Mouse (Mus musculus) lung, embryonic 14.5 days (tissue): ENCODE data around the gene Ahdc1. TPM values are rescaled to one million over a fixed set of nuclear protein-coding genes. Genes with fewer than 3 reads are reported as not detected.
A peak's percentile ranks its signal among the peaks of the same experiment; 100 is the strongest.

Source experiments
- ATAC-seq: fragments of 200-750 bp; cut with Nextera tagmentation; 2 replicates; pipeline ENCODE4 v1.8.0; 2017; ENCODE audit warnings: mild to moderate bottlenecking, moderate TSS enrichment, moderate library complexity; ENCODE audit not compliant: insufficient read depth
- DNase-seq: peaks from one replicate; pipeline ENCODE4 v3.0.0-alpha.2; 2015
- H3K27ac ChIP-seq: fragments of 300-500 bp; sonication (generic); 2 replicates; pipeline ENCODE4 v1.5.1; 2014; ENCODE audit warnings: low read depth, mild to moderate bottlenecking, moderate library complexity
- H3K27me3 ChIP-seq: fragments of 300-500 bp; sonication (generic); 2 replicates; pipeline ENCODE4 v1.6.1; 2014; ENCODE audit warnings: low read length, control low read depth; ENCODE audit not compliant: insufficient read depth
- H3K36me3 ChIP-seq: fragments of 300-500 bp; sonication (generic); 2 replicates; pipeline ENCODE4 v1.6.1; 2014; ENCODE audit warnings: control low read depth; ENCODE audit not compliant: insufficient read depth
- H3K4me1 ChIP-seq: fragments of 300-500 bp; sonication (generic); 2 replicates; pipeline ENCODE4 v1.6.1; 2014; ENCODE audit warnings: antibody characterized with exemption, control low read depth; ENCODE audit not compliant: insufficient read depth
- H3K4me2 ChIP-seq: fragments of 300-500 bp; sonication (generic); 2 replicates; pipeline ENCODE4 v1.6.1; 2014; ENCODE audit warnings: mild to moderate bottlenecking
- H3K4me3 ChIP-seq: fragments of 300-500 bp; sonication (generic); 2 replicates; pipeline ENCODE4 v1.5.1; 2014; ENCODE audit warnings: low read depth, low read length
- H3K9ac ChIP-seq: fragments of 300-500 bp; sonication (generic); 2 replicates; pipeline ENCODE4 v1.6.1; 2014
- H3K9me3 ChIP-seq: fragments of 300-500 bp; sonication (generic); 2 replicates; pipeline ENCODE4 v1.6.1; 2016; ENCODE audit warnings: low read depth, low read length, control low read depth
- CTCF ChIP-seq: IDR thresholded peaks from 2 replicates; pipeline ENCODE4 v1.5.1; 2016; ENCODE audit warnings: antibody characterized with exemption, low read depth
- WGBS: fragments of 180-500 bp; shearing (Covaris S2); extraction: QIAGEN DNeasy Blood & Tissue Kit; methylation state at CpG from one replicate; pipeline ENCODE4 v1.1.7; 2014; 5-methylcytosine and 5-hydroxymethylcytosine counted together
- polyA plus RNA-seq: library from polyadenylated mRNA; unstranded; fragments of >200 nt; fragmentation: Nextera tagmentation; extraction: Ambion mirVana; gene quantifications from 2 replicates; pipeline ENCODE4 v1.2.1, GENCODE M21; 2014

Ahdc1 gene
- polyA plus RNA-seq, 1 experiment from 2014 or later = 10.5 TPM

- WGBS = 22% methylated on average over 3 of the region's 4 CpGs
- H3K27me3 ChIP-seq = no peaks in the 10 kb centered on the region
- ATAC-seq (no peak), DNase-seq (no peak)
- 0 out of 2 replicates have a peak overlapping the region, but pooled peaks have one; percentile 27 for H3K9ac ChIP-seq
- no peaks in the 10 kb centered on the region for H3K9me3 ChIP-seq
- TF ChIP-seq CTCF = no peak
- H3K27ac ChIP-seq = peak overlapping the region; percentile 81; the same call in 1 of the 2 replicates
- peaks cover 21% of the 10 kb centered on the region; the same call in 1 of the 2 replicates for H3K36me3 ChIP-seq
- H3K4me3 ChIP-seq = no peak overlapping the region
- H3K4me1 ChIP-seq = peaks cover 53% of the 10 kb centered on the region
- H3K4me2 ChIP-seq = peak overlapping the region; percentile 36; the same call in 1 of the 2 replicates
Observed at GRCm38 (mm10) chr4:133024404-133024803, 13.3 kb downstream of the Ahdc1 start.

- ATAC-seq = peak; percentile 56
- 10% methylated on average over 10 of the region's 10 CpGs for WGBS
- peaks cover 15% of the 10 kb centered on the region; the same call in 1 of the 2 replicates for H3K36me3 ChIP-seq
Observed at GRCm38 (mm10) chr4:133024969-133025685, 14.1 kb downstream of the Ahdc1 start.

GRCm38 (mm10) chr4:133026272-133026671, 15.2 kb downstream of the Ahdc1 start:
- 51% methylated on average over 10 of the region's 10 CpGs for WGBS
- no peak overlapping the region; the same call in 1 of the 2 replicates for H3K9ac ChIP-seq
- no peak overlapping the region for H3K4me2 ChIP-seq
- H3K27me3 ChIP-seq = no peaks in the 10 kb centered on the region
- peaks cover 42% of the 10 kb centered on the region for H3K4me1 ChIP-seq
- peaks cover 17% of the 10 kb centered on the region; the same call in 1 of the 2 replicates for H3K36me3 ChIP-seq
- peak overlapping the region; percentile 81 for H3K27ac ChIP-seq
- TF ChIP-seq CTCF = no peak
- no peaks in the 10 kb centered on the region for H3K9me3 ChIP-seq
- ATAC-seq (no peak), DNase-seq (no peak)
- H3K4me3 ChIP-seq = no peak overlapping the region

More at GRCm38 (mm10) chr4:133024969-133025685, 14.1 kb downstream of the Ahdc1 start:
- no peaks in the 10 kb centered on the region for H3K9me3 ChIP-seq
- peak overlapping the region; percentile 81 for H3K27ac ChIP-seq
- H3K27me3 ChIP-seq = no peaks in the 10 kb centered on the region
- peaks cover 49% of the 10 kb centered on the region for H3K4me1 ChIP-seq
- peak; percentile 86 for DNase-seq
- H3K9ac ChIP-seq = peak overlapping the region; percentile 35
- TF ChIP-seq CTCF = no peak
- peak overlapping the region; percentile 36; the same call in 1 of the 2 replicates for H3K4me2 ChIP-seq
- no peak overlapping the region for H3K4me3 ChIP-seq

- Histone ChIP-seq H3K9ac (no peak overlapping the region), H3K27me3 (no peaks in the 10 kb centered on the region), H3K27ac (no peak overlapping the region), H3K36me3 (peaks cover 22% of the 10 kb centered on the region; the same call in 1 of the 2 replicates), H3K4me3 (no peak overlapping the region), H3K4me1 (peaks cover 36% of the 10 kb centered on the region), H3K9me3 (no peaks in the 10 kb centered on the region), H3K4me2 (no peak overlapping the region)
- 33% methylated on average over 2 of the region's 2 CpGs for WGBS
- TF ChIP-seq CTCF = peak; percentile 40
- DNase-seq (no peak), ATAC-seq (no peak)
Observed at GRCm38 (mm10) chr4:133026826-133027375, 15.8 kb downstream of the Ahdc1 start.

- Histone ChIP-seq H3K9me3 (no peaks in the 10 kb centered on the region), H3K36me3 (peaks cover 23% of the 10 kb centered on the region; the same call in 1 of the 2 replicates), H3K4me1 (peaks cover 32% of the 10 kb centered on the region), H3K4me2 (no peak overlapping the region), H3K9ac (no peak overlapping the region), H3K27ac (no peak overlapping the region), H3K4me3 (no peak overlapping the region), H3K27me3 (no peaks in the 10 kb centered on the region)
- no peak for TF ChIP-seq CTCF
- DNase-seq (no peak), ATAC-seq (no peak)
- WGBS = 71% methylated on average over 10 of the region's 10 CpGs
Observed at GRCm38 (mm10) chr4:133027721-133028120, 16.7 kb downstream of the Ahdc1 start.

- Histone ChIP-seq H3K4me3 (no peak overlapping the region), H3K4me1 (peaks cover 30% of the 10 kb centered on the region), H3K4me2 (no peak overlapping the region), H3K27ac (no peak overlapping the region), H3K9me3 (no peaks in the 10 kb centered on the region), H3K9ac (no peak overlapping the region), H3K36me3 (peaks cover 24% of the 10 kb centered on the region; the same call in 1 of the 2 replicates), H3K27me3 (no peaks in the 10 kb centered on the region)
- ATAC-seq (no peak), DNase-seq (no peak)
- TF ChIP-seq CTCF = no peak
- 80% methylated on average over 6 of the region's 6 CpGs for WGBS
Observed at GRCm38 (mm10) chr4:133028193-133028592, 17.1 kb downstream of the Ahdc1 start.

GRCm38 (mm10) chr4:133028875-133029274, 17.8 kb downstream of the Ahdc1 start:
- H3K9ac ChIP-seq = no peak overlapping the region
- no peak for DNase-seq
- H3K9me3 ChIP-seq = no peaks in the 10 kb centered on the region
- no peaks in the 10 kb centered on the region for H3K27me3 ChIP-seq
- WGBS = 79% methylated on average over 6 of the region's 6 CpGs
- peaks cover 26% of the 10 kb centered on the region; the same call in 1 of the 2 replicates for H3K36me3 ChIP-seq
- H3K27ac ChIP-seq = no peak overlapping the region
- TF ChIP-seq CTCF = no peak
- peaks cover 23% of the 10 kb centered on the region for H3K4me1 ChIP-seq
- no peak overlapping the region for H3K4me3 ChIP-seq
- no peak for ATAC-seq
- H3K4me2 ChIP-seq = no peak overlapping the region
